Mouse (Mus musculus) limb, embryonic 13.5 days (tissue): ENCODE results near the gene Snrnp70. TPM values are rescaled to one million over a fixed set of nuclear protein-coding genes. Genes with fewer than 3 reads are reported as not detected.

Experiments used
- ATAC-seq: fragments of 200-750 bp; cut with Nextera tagmentation; 2 replicates; pipeline ENCODE4 v1.8.0; 2017; ENCODE audit warnings: low read depth, moderate number of reproducible peaks, moderate TSS enrichment; ENCODE audit not compliant: low FRiP score
- H3K27ac ChIP-seq: fragments of 300-500 bp; sonication (generic); 2 replicates; pipeline ENCODE4 v1.5.1; 2015; ENCODE audit warnings: inconsistent platforms, mild to moderate bottlenecking, moderate library complexity
- H3K27me3 ChIP-seq: fragments of 300-500 bp; sonication (generic); 2 replicates; pipeline ENCODE4 v1.6.1; 2015; ENCODE audit warnings: mild to moderate bottlenecking, inconsistent platforms
- H3K36me3 ChIP-seq: fragments of 300-500 bp; sonication (generic); 2 replicates; pipeline ENCODE4 v1.6.1; 2015; ENCODE audit warnings: inconsistent platforms, mild to moderate bottlenecking, moderate library complexity
- H3K4me1 ChIP-seq: fragments of 300-500 bp; sonication (generic); 2 replicates; pipeline ENCODE4 v1.6.1; 2015; ENCODE audit warnings: inconsistent platforms
- H3K4me2 ChIP-seq: fragments of 300-500 bp; sonication (generic); replicated peaks from 2 replicates; pipeline ENCODE4 v1.6.1; 2015; ENCODE audit warnings: inconsistent platforms, mild to moderate bottlenecking, moderate library complexity
- H3K4me3 ChIP-seq: fragments of 300-500 bp; sonication (generic); 2 replicates; pipeline ENCODE4 v1.5.1; 2015; ENCODE audit warnings: moderate library complexity, mild to moderate bottlenecking, inconsistent platforms
- H3K9ac ChIP-seq: fragments of 300-500 bp; sonication (generic); 2 replicates; pipeline ENCODE4 v1.6.1; 2015; ENCODE audit warnings: mild to moderate bottlenecking, inconsistent platforms
- H3K9me3 ChIP-seq: fragments of 300-500 bp; sonication (generic); 2 replicates; pipeline ENCODE4 v1.6.1; 2016; ENCODE audit warnings: inconsistent platforms
- WGBS: fragments of 180-500 bp; shearing (Covaris S2); methylation state at CpG from one replicate; pipeline ENCODE4 v1.1.7; 2015; 5-methylcytosine and 5-hydroxymethylcytosine counted together
- polyA plus RNA-seq: library from polyadenylated mRNA; unstranded; fragments of >200 nt; fragmentation: Nextera tagmentation; extraction: Ambion mirVana; gene quantifications from 2 replicates; pipeline ENCODE4 v1.2.1, GENCODE M21; 2015

Gene Snrnp70
- polyA plus RNA-seq, 1 experiment from 2014 or later = 262 TPM

DNA sequence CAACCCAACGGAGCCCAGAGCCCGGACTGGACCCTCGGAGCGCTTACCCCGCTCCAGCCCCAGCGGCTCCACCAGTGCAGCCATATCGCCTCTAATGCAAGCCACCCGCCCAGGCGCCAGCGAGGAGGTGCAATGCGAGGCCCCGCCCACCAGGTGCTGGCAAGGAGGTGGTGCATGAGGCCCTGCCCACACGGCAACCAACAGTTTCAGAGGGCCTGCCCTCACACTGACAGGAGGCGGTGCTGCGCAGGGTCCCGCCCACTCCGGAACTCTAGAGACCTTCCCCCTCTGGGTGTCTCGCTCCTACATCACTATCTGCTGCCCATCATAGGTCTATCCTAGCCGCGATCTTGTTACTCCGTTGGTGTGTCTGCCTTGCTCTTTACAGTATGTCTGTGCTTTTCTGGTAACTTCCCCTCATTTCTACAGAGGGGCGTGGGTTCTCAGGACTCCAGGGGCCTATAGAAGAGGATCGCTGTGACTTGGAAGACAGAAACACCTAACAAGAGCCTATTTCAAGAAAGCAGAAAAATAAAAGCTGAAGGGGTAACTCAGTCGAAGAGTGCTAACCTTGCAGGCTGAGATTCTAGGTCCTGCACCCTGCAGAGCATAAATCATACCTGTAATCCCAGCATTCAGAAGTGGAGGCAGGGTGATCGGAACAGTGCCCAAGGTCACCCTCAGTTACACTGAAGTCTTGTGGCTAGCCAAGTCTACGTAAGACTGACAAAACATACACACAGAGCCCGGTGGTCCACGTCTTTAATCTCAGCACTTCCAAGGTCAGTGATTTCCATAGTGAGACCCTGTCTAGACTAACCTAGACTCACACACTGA, 24.8 kb downstream of the Snrnp70 start, which contains the start of gene Lin7b:
Gene Lin7b, minus strand, starts transcription at position 109 of the 837 bp plus-strand sequence.
- Histone ChIP-seq H3K27ac (no peak within 1 kb of the TSS), H3K4me1 (peaks cover 33% of the 10 kb centered on the region), H3K36me3 (peaks cover 35% of the 10 kb centered on the region), H3K4me3 (peak within 1 kb of the TSS; percentile 54), H3K27me3 (peaks cover 30% of the 10 kb centered on the region), H3K9ac (peak within 1 kb of the TSS; percentile 65), H3K9me3 (no peaks in the 10 kb centered on the region), H3K4me2 (peak within 1 kb of the TSS; percentile 91)
- ATAC-seq = peak; percentile 63
- 9% methylated on average over 28 of the region's 28 CpGs for WGBS

DNA sequence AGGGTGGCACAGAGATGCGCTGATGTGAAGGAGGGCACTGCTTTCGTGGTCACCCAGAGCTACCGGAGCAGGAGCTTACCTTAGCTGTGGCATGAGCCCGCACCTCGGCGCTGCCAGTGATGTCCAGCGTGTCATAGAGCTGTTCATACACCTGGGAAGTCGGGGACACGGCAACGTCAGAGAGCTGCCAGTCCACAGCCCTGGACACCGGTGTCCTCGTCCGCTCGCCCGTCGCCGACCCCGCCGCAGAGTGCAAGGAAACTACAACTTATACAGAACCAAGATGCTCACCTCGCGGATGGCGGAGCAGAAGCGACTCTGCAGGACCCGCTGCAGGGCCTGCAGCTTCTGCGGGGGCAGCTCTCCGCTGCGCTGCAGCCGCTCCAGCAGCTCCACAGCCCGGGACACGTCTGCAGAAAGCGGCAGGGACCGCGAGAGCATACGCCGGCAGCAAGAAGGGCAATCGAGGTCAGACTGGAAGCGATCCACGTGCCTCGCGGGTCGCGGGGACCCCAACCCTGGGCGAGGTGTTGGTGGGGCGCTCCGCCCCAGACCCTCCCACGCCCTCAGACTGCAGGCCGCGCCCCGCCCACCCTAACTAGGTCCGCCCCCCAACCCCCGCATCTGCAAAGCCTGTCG, 25.6 kb downstream of the Snrnp70 start:
- WGBS = 8% methylated on average over 52 of the region's 52 CpGs
- H3K4me2 ChIP-seq = peak overlapping the region; percentile 91
- peak overlapping the region; percentile 65 for H3K9ac ChIP-seq

DNA sequence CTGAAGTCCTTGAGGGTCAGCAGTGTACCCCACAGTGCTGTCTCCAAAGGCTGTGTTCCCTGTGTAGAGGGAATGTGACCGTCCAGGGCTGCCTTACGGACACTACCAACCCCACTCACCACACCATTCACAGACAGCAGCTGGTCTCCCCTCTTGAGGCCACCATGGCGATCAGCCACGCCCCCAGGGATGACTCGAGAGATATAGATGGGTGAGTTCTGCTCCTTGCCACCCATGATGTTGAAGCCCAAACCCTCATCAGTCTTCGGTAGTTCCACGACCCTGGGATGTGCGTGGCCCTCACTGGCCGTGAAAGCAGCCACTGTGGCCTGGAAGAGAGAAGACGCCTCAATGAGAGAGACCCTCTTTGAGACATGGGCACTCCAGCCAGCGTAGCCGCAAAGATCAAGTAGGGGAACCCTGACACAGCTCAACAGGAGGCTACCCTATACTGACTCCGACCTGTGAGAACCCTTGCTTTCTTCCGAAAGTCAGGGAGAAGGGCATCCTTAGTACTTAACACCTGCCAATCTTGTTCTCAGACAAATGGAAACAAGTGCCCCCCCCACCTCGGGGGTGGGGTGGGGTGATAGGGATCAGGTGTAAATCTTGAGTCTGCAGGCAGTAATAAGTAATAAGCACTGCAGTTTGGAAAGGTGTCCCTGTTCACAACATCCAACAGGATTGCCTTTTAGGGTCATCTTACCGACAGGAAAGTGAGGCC, 26.4 kb downstream of the Snrnp70 start:
- H3K27me3 ChIP-seq = peaks cover 45% of the 10 kb centered on the region
- H3K4me2 ChIP-seq = peak overlapping the region; percentile 91
- ATAC-seq = no peak
- H3K9ac ChIP-seq = 0 out of 2 replicates have a peak overlapping the region, but pooled peaks have one; percentile 65
- peaks cover 37% of the 10 kb centered on the region for H3K4me1 ChIP-seq
- 70% methylated on average over 16 of the region's 16 CpGs for WGBS
- H3K9me3 ChIP-seq = no peaks in the 10 kb centered on the region
- peak overlapping the region; percentile 54 for H3K4me3 ChIP-seq
- H3K27ac ChIP-seq = no peak overlapping the region
- H3K36me3 ChIP-seq = peaks cover 23% of the 10 kb centered on the region

More for the DNA sequence above, 25.6 kb downstream of the Snrnp70 start:
- H3K27ac ChIP-seq = no peak overlapping the region
- H3K4me1 ChIP-seq = peaks cover 37% of the 10 kb centered on the region
- H3K4me3 ChIP-seq = peak overlapping the region; percentile 54
- H3K9me3 ChIP-seq = no peaks in the 10 kb centered on the region
- H3K36me3 ChIP-seq = peaks cover 29% of the 10 kb centered on the region
- H3K27me3 ChIP-seq = peaks cover 38% of the 10 kb centered on the region
- ATAC-seq = peak; percentile 12

DNA sequence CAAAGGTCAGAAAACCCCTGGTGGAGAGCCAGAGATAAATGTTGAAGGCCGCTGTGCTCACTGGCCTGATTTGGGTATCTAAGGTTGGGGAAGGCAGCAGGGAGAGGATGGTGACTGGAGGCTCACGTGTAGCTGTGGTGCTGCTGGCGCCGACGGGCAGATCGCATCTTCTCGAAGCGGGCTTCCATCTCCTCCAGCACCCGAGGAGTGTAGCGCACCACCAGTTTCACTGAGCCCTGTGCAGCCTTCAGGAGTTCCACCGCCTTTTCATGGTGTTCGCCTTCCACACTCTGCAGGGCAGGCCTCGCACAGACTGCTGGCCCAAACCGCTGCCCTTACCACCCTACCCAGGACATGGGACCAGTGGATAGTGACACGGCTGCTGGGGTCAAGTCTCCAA, 27.4 kb downstream of the Snrnp70 start:
- Histone ChIP-seq H3K27me3 (peaks cover 55% of the 10 kb centered on the region), H3K9me3 (no peaks in the 10 kb centered on the region), H3K9ac (no peak overlapping the region; the same call in 1 of the 2 replicates), H3K36me3 (peaks cover 13% of the 10 kb centered on the region), H3K4me1 (peaks cover 37% of the 10 kb centered on the region), H3K4me2 (peak overlapping the region; percentile 97), H3K27ac (no peak overlapping the region), H3K4me3 (peak overlapping the region; percentile 68; the same call in 1 of the 2 replicates)
- no peak for ATAC-seq
- 86% methylated on average over 15 of the region's 15 CpGs for WGBS

DNA sequence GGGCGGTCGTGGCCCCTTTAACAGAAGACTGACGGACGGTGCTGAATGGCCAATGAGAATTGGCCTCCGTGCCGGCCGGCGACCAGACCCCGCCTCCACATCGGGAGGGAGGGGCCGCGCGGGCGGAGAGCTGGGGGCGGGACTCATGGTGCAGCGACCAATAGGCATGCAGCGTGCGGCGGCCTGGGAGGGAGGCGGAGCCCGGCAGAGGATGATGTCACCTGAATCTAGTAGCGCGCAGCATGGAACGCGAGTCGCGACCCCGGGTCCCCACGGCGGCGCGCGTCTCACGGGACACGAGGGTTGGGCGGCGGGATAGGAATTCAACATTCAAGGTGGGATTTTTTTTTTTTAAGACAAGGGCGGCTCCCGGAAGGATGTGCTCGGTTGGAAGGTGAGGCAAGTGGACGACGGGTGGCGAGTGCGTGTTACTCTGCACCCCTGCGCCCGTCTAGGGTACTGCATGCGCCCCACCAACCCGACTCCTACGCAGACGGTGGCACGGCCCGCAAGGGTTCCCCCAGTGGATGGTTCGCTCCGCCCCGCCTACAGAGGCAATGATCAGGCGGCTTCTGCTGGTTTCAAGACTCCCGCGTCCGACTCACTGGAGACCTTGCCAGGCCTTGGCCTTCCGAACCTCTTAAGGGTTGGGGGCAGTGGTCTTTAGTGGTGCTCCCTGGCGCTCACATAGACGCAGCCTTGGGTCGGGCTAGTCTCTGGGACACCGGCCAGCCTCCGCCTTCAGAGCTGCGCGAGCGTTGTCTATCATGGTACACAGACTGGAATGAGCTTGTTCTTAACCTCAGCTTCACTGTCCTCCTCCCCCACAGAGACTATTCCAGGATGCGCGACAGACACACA, 28.3 kb downstream of the Snrnp70 start:
- H3K9ac ChIP-seq = peak overlapping the region; percentile 78
- ATAC-seq = peak; percentile 90
- H3K9me3 ChIP-seq = no peaks in the 10 kb centered on the region
- H3K27ac ChIP-seq = no peak overlapping the region
- WGBS = 1% methylated on average over 67 of the region's 70 CpGs
- peaks cover 65% of the 10 kb centered on the region for H3K27me3 ChIP-seq
- peaks cover 39% of the 10 kb centered on the region for H3K4me1 ChIP-seq
- H3K36me3 ChIP-seq = peaks cover 4% of the 10 kb centered on the region
- peak overlapping the region; percentile 97 for H3K4me2 ChIP-seq
- H3K4me3 ChIP-seq = peak overlapping the region; percentile 68

DNA sequence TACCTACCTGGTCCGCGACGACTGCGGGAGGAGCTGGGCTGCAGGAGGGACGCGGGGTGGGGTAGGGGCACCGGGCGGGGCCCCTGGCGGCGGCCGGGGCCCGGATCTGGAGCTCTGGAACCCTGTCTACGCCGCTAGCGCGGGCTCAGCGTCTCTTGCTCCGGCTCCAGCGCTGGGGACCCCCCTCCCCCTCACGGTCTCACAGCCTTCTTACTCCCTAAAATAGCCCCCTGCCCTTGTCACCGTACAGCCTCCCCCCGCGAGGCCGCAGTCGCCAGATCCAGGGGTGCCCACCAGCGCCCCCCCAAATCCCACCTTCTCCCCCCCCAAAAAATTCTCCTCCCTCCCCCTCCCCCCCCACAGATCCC, 28.9 kb downstream of the Snrnp70 start, which contains the start of gene Ppfia3:
Gene Ppfia3, minus strand, starts transcription at position 368 of the 368 bp plus-strand sequence.
- H3K27ac ChIP-seq = no peak within 1 kb of the TSS
- peak within 1 kb of the TSS; percentile 78 for H3K9ac ChIP-seq
- peak within 1 kb of the TSS; percentile 97 for H3K4me2 ChIP-seq
- WGBS = 0% methylated on average over 23 of the region's 26 CpGs
- ATAC-seq = peak; percentile 26; the same call in 1 of the 2 replicates
- peak within 1 kb of the TSS; percentile 68 for H3K4me3 ChIP-seq
- no peaks in the 10 kb centered on the region for H3K36me3 ChIP-seq
- H3K4me1 ChIP-seq = peaks cover 45% of the 10 kb centered on the region
- no peaks in the 10 kb centered on the region for H3K9me3 ChIP-seq
- peaks cover 71% of the 10 kb centered on the region for H3K27me3 ChIP-seq

DNA sequence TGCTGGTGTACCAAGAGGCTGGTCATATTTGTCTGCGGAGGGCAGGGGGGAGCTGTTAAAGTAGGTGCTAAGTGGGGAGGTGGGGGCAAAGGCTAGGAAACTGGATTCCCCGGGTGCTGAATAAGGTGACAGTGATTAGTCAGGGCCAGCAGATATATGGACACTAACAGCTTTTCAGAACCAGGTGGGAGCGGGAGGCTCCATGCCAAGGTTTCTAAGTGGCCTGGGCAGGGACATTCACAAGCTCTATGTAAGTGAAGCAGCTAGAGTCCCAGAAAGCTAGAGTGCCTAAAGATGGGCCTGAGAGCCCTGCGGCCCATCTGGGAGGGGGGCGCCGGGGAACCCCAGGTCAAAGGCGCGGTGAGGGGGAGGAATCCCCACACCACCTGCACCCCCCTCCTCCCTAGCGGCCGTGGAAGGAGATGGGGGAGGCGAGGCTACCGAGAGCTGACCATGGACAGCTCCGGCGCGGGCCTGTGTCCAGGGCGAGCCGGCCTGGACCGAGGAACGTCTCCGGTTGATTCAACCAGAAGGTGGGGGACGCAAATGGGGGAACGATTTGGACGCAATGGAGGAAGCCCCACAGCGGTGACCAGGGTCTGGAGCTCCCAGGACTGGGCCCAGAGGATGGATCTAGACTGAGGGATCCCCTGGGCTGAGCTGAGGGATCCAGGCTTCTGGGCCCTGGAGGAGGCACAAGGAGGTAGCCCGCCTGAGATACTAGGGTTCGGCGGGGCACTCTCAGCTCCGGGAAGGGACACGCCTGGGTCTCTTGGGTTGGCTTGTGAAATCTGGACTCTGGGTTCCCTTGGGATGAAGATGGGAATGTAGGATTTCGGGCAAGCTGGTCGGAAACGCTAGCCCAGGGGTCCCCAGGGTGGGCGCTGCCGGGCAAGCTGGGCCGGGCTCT, 29.5 kb downstream of the Snrnp70 start:
- no peak for ATAC-seq
- Histone ChIP-seq H3K27ac (no peak overlapping the region), H3K4me2 (peak overlapping the region; percentile 97), H3K36me3 (no peaks in the 10 kb centered on the region), H3K9ac (peak overlapping the region; percentile 78), H3K9me3 (no peaks in the 10 kb centered on the region), H3K4me3 (peak overlapping the region; percentile 68), H3K4me1 (peaks cover 45% of the 10 kb centered on the region), H3K27me3 (peaks cover 77% of the 10 kb centered on the region)
- 3% methylated on average over 34 of the region's 35 CpGs for WGBS

DNA sequence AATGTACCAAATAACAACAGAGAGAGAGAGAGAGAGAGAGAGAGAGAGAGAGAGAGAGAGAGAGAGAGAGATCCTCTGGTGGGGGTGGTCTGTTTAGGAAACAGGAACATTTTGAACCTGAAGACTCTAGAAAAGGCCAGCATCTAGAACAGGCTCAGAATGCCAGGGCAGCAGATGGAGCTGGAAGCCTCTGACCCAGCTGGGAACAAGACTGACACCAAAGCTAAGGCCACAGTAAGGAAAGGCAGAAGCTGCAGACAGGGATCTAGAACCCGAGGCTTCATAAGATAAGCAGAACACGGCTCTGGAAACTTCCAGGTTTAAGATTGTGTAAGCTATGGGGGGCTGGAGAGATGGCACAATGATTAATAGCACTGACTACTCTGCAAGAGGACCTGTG, 31.6 kb downstream of the Snrnp70 start:
- Histone ChIP-seq H3K9ac (no peak overlapping the region), H3K4me2 (no peak overlapping the region), H3K36me3 (no peaks in the 10 kb centered on the region), H3K27me3 (peaks cover 83% of the 10 kb centered on the region), H3K9me3 (no peaks in the 10 kb centered on the region), H3K4me1 (peaks cover 31% of the 10 kb centered on the region), H3K27ac (no peak overlapping the region), H3K4me3 (no peak overlapping the region)
- 80% methylated on average over 2 of the region's 2 CpGs for WGBS
- ATAC-seq = no peak

DNA sequence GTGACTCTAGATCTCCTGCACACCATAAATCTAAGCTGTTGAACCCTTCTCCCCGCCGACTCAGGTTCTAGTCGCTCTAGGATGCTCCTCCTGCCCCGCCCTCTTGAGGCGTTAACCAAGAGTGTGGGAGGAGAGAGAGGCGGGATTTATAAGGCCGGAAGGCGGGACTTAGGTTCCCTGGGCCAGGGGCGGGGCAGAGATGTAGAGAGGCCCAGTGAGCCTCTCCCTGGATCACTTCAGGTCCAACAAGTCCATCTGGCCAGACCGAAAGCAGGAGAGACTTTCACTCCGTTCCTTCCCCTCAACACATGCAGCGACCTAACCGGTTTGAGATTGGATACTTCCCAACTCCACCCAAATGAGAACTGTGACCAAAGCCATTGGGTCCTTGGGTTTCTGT, 32.7 kb downstream of the Snrnp70 start:
- H3K9ac ChIP-seq = no peak overlapping the region
- ATAC-seq = no peak
- H3K36me3 ChIP-seq = no peaks in the 10 kb centered on the region
- H3K9me3 ChIP-seq = no peaks in the 10 kb centered on the region
- 0 out of 2 replicates have a peak overlapping the region, but pooled peaks have one; percentile 5 for H3K4me3 ChIP-seq
- WGBS = 7% methylated on average over 13 of the region's 13 CpGs
- H3K4me1 ChIP-seq = peaks cover 29% of the 10 kb centered on the region
- H3K27ac ChIP-seq = no peak overlapping the region
- peaks cover 72% of the 10 kb centered on the region for H3K27me3 ChIP-seq
- H3K4me2 ChIP-seq = no peak overlapping the region

DNA sequence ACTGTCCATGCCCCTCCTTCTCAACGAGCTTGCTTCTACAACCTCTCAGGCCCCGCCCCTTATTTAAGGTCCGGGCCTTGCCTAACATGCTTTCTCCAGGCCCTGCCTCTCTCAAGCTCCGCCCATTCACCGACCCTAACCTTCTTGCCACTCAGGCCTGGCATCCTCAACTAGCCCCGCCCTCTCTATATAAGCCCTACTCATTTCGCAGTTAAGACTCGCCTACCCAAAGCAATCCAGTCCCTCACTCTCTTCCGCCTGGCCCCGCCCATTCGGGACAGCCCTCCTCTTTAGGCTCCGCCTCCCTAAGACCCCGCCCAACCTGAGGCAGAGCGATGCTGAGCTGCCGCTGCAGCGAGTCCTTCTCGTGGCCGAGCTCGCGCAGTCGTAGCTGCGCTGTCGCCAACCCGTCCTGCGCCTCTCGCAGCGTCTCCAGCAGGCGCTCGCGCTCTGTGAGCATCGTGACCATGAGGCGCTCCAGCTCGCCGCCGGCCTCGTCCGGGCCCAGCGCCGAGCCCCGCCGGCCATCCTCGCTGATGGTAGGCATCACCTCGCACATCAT, 34.2 kb downstream of the Snrnp70 start:
- Histone ChIP-seq H3K9ac (peak overlapping the region; percentile 76), H3K4me3 (peak overlapping the region; percentile 53), H3K27me3 (peaks cover 75% of the 10 kb centered on the region), H3K27ac (no peak overlapping the region), H3K4me2 (peak overlapping the region; percentile 87), H3K36me3 (no peaks in the 10 kb centered on the region), H3K4me1 (peaks cover 22% of the 10 kb centered on the region), H3K9me3 (no peaks in the 10 kb centered on the region)
- under 1% methylated on average over 43 of the region's 43 CpGs for WGBS
- peak; percentile 87 for ATAC-seq
